Mouse (Mus musculus) midbrain, embryonic 11.5 days (tissue): ENCODE measurements at regions not wholly inside any gene's neighbourhood (a gene's known extent, or its start where the extent isn't known, plus 50 kb on each side); places are given as distances from the start of the nearest gene placed in this dataset.
"Not testable (repeated sequence)": the region's sequence is repeated elsewhere in the genome, so short reads cannot be mapped to it uniquely, and the experiment has no call there.

Experiments
- ATAC-seq: fragments of 200-750 bp; cut with Nextera tagmentation; 2 replicates; pipeline ENCODE4 v1.8.0; 2017; ENCODE audit warnings: moderate TSS enrichment, moderate library complexity; ENCODE audit not compliant: low FRiP score
- DNase-seq: peaks from one replicate; pipeline ENCODE4 v3.0.0; 2015; ENCODE audit warnings: low spot score; ENCODE audit errors: missing footprints
- H3K27ac ChIP-seq: fragments of 300-500 bp; sonication (generic); 2 replicates; pipeline ENCODE4 v1.5.1; 2014; ENCODE audit warnings: low read depth, low read length
- H3K27me3 ChIP-seq: fragments of 300-500 bp; sonication (generic); 2 replicates; pipeline ENCODE4 v1.6.1; 2014; ENCODE audit warnings: mild to moderate bottlenecking, low read length, moderate library complexity, mixed read lengths; ENCODE audit not compliant: control insufficient read depth, insufficient read depth
- H3K36me3 ChIP-seq: fragments of 300-500 bp; sonication (generic); 2 replicates; pipeline ENCODE4 v1.6.1; 2014; ENCODE audit warnings: mild to moderate bottlenecking, low read length, moderate library complexity, mixed read lengths; ENCODE audit not compliant: control insufficient read depth, insufficient read depth
- H3K4me1 ChIP-seq: fragments of 300-500 bp; sonication (generic); 2 replicates; pipeline ENCODE4 v1.6.1; 2014; ENCODE audit warnings: low read length; ENCODE audit not compliant: control insufficient read depth, insufficient read depth
- H3K4me2 ChIP-seq: fragments of 300-500 bp; sonication (generic); 2 replicates; pipeline ENCODE4 v1.6.1; 2014; ENCODE audit warnings: mild to moderate bottlenecking, moderate library complexity
- H3K4me3 ChIP-seq: fragments of 300-500 bp; sonication (generic); 2 replicates; pipeline ENCODE4 v1.5.1; 2014; ENCODE audit warnings: low read depth, low read length
- H3K9ac ChIP-seq: fragments of 300-500 bp; sonication (generic); 2 replicates; pipeline ENCODE4 v1.6.1; 2014; ENCODE audit warnings: low read length
- H3K9me3 ChIP-seq: fragments of 300-500 bp; sonication (generic); 2 replicates; pipeline ENCODE4 v1.6.1; 2016; ENCODE audit warnings: low read length; ENCODE audit not compliant: control insufficient read depth
- WGBS: fragments of 180-500 bp; shearing (Covaris S2); extraction: QIAGEN DNeasy Blood & Tissue Kit; methylation state at CpG from one replicate; pipeline ENCODE4 v1.1.7; 2014; 5-methylcytosine and 5-hydroxymethylcytosine counted together

DNA sequence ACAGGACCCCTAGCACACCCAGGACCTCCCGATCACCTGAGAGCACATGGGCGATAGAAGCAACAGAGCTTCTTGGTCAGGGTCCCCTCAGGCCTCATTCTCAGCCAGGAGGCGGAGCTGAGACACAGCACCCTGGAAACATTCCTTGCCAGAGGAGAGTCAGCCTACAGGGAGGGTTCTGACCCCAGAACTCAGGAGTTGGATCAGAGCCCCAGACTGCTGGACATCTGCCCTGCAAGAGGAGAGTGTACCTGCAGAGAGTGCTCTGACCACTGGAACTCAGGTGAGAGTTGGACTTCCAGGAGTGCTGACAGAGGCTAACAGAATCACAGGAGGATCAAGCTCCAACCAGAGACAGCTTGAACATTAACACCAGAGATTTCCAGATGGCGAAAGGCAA lies 76.1 kb downstream of the Gpr85 start:
- not testable (repeated sequence) for ATAC-seq, H3K27me3 ChIP-seq, H3K27ac ChIP-seq, DNase-seq, H3K36me3 ChIP-seq, H3K4me1 ChIP-seq, H3K4me3 ChIP-seq, H3K9ac ChIP-seq, H3K9me3 ChIP-seq, H3K4me2 ChIP-seq
- 93% methylated on average over 4 of the region's 4 CpGs for WGBS

DNA sequence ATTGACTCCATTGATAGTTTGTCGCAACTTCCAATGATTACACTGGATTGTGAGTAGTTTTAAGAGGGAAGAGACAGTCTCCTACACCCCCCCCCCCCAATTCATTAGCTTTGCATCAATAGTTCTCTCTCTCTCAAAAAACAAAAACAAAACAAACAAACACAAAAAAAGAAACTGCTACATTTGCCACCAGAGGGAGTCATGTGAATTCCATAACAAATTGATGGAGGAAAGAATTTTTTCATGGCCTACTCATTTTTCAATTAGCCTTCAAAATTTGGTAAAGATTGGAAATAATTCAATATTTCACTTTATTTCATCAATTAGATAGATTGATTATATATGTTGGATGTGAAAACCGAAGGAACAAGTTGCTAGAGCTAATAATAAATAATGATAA lies 80.3 kb downstream of the Gpr85 start:
- H3K36me3 ChIP-seq = no peaks in the 10 kb centered on the region

DNA sequence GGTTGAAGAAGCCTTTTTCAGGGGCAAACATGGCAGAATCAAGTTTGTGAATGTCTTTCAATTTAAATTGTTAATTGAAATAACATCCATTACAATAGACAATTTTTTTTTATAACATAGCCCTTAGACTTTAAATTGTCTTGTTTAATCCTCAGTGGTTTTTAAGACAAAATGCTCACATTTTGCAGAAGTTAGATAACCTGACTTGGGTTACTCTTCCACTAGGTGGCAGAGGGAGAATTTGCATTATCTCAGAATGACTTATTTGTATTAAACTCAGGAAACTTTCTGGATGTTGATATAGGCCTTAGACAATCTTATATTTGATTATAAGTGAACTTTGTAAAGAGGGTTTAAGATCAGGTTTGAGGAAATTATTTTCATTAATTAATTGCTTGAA lies 80.8 kb downstream of the Gpr85 start:
- Histone ChIP-seq H3K4me1 (no peaks in the 10 kb centered on the region), H3K9me3 (no peaks in the 10 kb centered on the region), H3K9ac (no peak overlapping the region), H3K4me2 (no peak overlapping the region), H3K36me3 (no peaks in the 10 kb centered on the region), H3K27me3 (no peaks in the 10 kb centered on the region), H3K4me3 (no peak overlapping the region), H3K27ac (no peak overlapping the region)
- DNase-seq (peak; percentile 56), ATAC-seq (no peak)

More for the DNA sequence above, 80.3 kb downstream of the Gpr85 start:
- ATAC-seq = no peak
- H3K9me3 ChIP-seq = no peaks in the 10 kb centered on the region
- no peak overlapping the region for H3K4me2 ChIP-seq
- WGBS = 84% methylated on average over 2 of the region's 2 CpGs
- peak; percentile 19 for DNase-seq
- no peaks in the 10 kb centered on the region for H3K27me3 ChIP-seq
- no peak overlapping the region for H3K27ac ChIP-seq
- no peaks in the 10 kb centered on the region for H3K4me1 ChIP-seq
- no peak overlapping the region for H3K9ac ChIP-seq
- no peak overlapping the region for H3K4me3 ChIP-seq

DNA sequence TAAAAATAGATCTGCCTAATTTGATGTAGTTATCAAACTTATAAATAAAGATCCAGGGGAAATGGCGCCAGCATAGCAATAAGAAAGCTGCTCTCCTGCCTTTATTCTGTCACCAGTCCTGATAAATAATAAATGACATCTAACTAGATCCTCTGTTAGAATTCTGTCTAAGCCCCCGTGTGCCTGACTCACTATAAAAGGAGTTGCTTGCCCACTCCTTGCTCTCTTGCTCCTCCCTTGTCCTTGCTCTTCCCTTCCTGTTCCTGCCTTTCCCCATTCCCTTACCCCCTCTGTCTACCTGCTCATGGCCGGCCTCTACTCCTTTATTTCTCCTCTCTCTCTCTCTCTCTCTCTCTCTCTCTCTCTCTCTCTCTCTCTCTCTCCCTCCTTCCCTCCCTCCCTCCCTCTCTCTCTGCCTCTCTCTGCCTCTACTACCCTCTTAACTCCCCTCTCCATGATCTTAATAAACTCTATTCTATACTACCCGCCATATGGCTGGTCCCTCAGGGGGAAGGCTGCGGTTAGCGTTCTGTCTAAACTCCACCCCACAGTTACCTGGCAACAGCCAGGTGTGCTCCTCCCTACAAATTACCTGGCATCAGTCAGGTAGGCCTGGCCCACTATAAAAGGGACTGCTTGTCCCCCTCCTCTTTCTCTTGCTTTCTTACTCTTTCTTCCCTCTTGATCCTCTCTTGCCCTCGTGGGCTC lies 71.3 kb upstream of the Bmt2 start:
- DNase-seq (peak; percentile 83), ATAC-seq (peak; percentile 35; the same call in 1 of the 2 replicates)
- no peaks in the 10 kb centered on the region for H3K36me3 ChIP-seq
- H3K4me2 ChIP-seq = no peak overlapping the region
- H3K27me3 ChIP-seq = no peaks in the 10 kb centered on the region
- no peaks in the 10 kb centered on the region for H3K4me1 ChIP-seq
- H3K27ac ChIP-seq = no peak overlapping the region
- H3K9me3 ChIP-seq = no peaks in the 10 kb centered on the region
- no peak overlapping the region for H3K4me3 ChIP-seq
- WGBS = 57% methylated on average over 7 of the region's 7 CpGs
- H3K9ac ChIP-seq = no peak overlapping the region

DNA sequence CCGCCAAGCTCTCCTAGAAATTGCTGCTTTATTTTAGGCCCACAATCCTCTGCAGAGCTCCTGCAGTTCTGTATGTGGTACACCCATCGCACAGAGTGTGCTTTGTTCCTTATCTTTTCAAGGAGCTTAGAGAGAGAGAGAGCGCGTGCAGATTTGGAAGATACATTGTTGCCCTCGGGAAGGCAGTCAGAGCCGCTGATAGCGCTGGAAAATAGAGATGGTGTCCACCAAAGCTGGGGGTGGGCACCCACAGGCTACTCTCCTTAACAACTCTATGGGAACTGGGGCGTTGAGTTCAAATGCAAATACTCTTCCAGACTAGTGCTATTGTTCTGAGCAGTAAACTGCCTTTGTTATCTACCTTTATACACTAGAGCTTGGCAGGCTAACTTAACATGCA lies 70.2 kb upstream of the Bmt2 start:
- no peaks in the 10 kb centered on the region for H3K9me3 ChIP-seq
- no peak overlapping the region for H3K27ac ChIP-seq
- H3K4me3 ChIP-seq = no peak overlapping the region
- H3K9ac ChIP-seq = 0 out of 2 replicates have a peak overlapping the region, but pooled peaks have one; percentile 2
- H3K36me3 ChIP-seq = no peaks in the 10 kb centered on the region
- ATAC-seq (peak; percentile 83), DNase-seq (peak; percentile 89)
- H3K27me3 ChIP-seq = no peaks in the 10 kb centered on the region
- 10% methylated on average over 8 of the region's 8 CpGs for WGBS
- no peak overlapping the region; the same call in 1 of the 2 replicates for H3K4me2 ChIP-seq
- no peaks in the 10 kb centered on the region for H3K4me1 ChIP-seq

DNA sequence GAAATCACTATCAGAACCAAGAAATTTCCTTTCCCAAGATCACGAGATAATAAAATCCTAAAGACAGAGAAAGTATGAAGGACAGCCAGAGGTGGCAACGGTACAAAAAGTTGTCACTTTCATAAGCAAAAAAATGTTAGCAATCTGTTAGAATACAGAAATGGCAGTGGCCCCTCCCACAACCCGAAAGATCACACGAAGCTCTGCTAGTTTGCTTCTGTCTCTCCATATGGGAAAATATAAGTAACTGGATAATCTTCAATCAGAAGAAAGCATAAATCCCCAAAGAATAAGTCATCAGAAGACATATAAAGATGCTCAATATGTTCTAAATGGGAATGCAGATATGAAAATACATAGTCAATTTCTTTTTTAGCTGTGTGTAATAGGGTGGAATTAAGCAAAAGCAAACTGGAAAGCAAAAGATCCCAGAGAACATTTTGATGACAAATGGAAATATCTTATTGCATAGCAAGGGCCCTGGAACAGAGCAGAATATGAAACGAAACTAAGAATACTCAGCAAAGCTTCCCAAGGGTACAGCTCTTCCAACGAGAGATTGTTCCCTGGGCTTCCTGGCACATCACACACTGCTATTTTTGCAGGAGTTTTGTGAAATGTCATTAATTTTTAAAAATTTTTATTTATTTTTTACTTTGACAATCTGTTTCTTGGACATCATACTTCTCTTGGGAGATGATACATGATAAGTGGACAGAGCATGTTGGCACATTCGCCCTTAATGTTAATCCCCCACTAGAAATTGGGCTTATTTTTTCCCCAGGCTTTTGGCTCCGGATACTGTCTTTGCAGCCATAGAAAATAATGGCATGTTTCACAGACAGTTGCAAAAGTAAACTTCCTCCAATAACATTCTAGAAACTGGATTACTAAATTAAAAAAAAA lies 69.1 kb upstream of the Bmt2 start:
- Histone ChIP-seq H3K9me3 (no peaks in the 10 kb centered on the region), H3K4me2 (no peak overlapping the region), H3K9ac (no peak overlapping the region), H3K27me3 (no peaks in the 10 kb centered on the region), H3K36me3 (no peaks in the 10 kb centered on the region), H3K4me1 (no peaks in the 10 kb centered on the region), H3K4me3 (no peak overlapping the region), H3K27ac (no peak overlapping the region)
- 88% methylated on average over 8 of the region's 8 CpGs for WGBS
- DNase-seq = peak; percentile 45
- ATAC-seq = no peak
